Mouse (Mus musculus): Measurements from ENCODE around the gene Eml2. TPM values are rescaled to one million over a fixed set of nuclear protein-coding genes. Genes with fewer than 3 reads are reported as not detected.

Gene Eml2
- polyA plus RNA-seq, 1 experiment from 2014 or later, result 14.2 TPM

DNA sequence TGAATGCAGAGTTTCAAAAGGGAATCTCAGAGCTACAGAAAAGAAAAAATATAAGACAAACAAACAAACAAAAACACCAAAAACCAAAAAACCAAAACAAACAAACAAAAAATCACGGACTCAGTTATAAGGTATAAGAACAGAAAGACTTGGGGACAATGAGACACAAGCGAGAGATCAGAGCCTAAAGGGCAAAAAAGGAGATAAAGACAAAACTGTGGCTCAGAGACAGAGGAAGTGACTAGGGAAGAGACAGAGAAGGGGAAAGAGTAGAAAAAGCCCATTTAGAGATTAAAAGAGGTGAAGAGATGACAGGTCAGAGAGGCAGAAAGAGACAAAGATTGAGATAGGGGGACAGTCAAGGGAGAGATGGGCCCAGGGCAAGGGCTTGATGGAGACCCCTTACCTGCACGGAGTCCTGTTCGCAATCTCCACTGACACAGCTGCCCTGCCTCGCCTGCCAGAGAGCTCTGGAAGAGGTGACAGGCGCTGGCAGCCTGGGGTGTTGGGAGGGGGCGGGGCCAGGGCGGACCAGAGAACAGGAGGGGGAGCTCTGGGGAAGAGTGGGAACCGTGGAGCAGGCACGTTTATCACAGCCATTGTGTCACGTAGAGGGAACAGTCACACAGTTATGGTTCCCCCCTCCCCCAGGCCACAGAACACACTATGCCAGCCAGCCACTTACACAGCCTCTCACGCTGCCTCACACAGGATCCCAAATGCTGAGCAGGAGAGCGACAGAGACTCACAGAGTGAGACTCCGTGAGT, 10.4 kb upstream of the Eml2 start, which contains the start of gene Gipr:
Gipr (minus strand) TSS at position 472 of the 768 bp plus-strand sequence.
- WGBS, result 8% methylated on average over 14 of the region's 14 CpGs
- peak; percentile 85 for DNase-seq (ENCODE audit: low spot score)
- no peaks in the 10 kb centered on the region for H3K9me3 ChIP-seq
- H3K4me1 ChIP-seq, result peaks cover 50% of the 10 kb centered on the region
- H3K36me3 ChIP-seq, result peaks cover 2% of the 10 kb centered on the region; the same call in 1 of the 2 replicates
- H3K27ac ChIP-seq, result peak within 1 kb of the TSS; percentile 78
- peak within 1 kb of the TSS; percentile 40 for H3K4me3 ChIP-seq
- peaks cover 31% of the 10 kb centered on the region; the same call in 1 of the 2 replicates for H3K27me3 ChIP-seq (ENCODE audit: insufficient read depth, poor library complexity, severe bottlenecking)

DNA sequence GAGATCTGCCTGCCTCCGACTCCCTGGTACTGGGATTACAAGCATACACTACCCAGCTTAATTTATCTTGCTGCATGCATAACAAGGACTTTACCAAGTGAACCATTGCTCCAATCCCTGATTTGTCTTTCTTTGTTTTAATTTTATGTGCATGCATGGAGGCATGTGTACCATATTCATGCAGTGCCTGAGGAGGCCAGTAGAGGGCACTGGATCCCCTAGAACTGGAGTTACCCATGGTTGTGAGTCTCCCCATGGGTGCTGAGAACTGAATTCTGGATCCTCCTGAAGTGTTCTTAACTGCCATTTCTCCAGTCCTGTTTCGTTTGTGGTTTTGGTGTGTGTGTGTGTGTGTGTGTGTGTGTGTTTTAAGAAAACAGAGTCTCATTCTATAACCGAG, 9.2 kb upstream of the Eml2 start:
- Histone ChIP-seq H3K4me3 (no peak overlapping the region), H3K36me3 (peaks cover 2% of the 10 kb centered on the region; the same call in 1 of the 2 replicates), H3K27ac (no peak overlapping the region), H3K27me3 (ENCODE audit: insufficient read depth, poor library complexity, severe bottlenecking) (peaks cover 29% of the 10 kb centered on the region; the same call in 1 of the 2 replicates), H3K4me1 (peaks cover 57% of the 10 kb centered on the region), H3K9me3 (no peaks in the 10 kb centered on the region)
- 86% methylated on average over 3 of the region's 3 CpGs for WGBS
- DNase-seq (ENCODE audit: low spot score), result no peak

DNA sequence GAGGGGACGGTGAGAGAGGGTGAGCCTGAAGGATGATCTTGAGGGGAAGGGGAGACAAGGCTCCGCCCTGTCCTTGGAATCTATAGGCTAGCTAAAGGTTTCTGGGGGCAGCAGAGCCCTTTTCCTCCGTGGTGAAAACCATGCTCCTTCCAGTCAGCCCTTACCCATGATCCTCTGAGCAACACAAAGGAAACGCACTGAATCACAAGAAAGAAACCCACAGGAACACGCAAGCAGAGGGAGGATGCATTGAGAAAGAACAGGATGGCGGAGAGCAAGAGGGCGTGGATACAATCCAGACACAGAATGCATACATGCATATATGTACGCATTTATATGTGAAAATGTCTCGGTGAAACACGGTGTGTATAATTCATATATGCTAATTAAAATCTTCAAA, 6.7 kb upstream of the Eml2 start:
- Histone ChIP-seq H3K9me3 (no peaks in the 10 kb centered on the region), H3K36me3 (no peaks in the 10 kb centered on the region), H3K4me1 (peaks cover 62% of the 10 kb centered on the region), H3K27ac (peak overlapping the region; percentile 87), H3K27me3 (ENCODE audit: insufficient read depth, poor library complexity, severe bottlenecking) (0 out of 2 replicates have a peak, but pooled peaks cover 6% of the 10 kb centered on the region), H3K4me3 (no peak overlapping the region)
- WGBS, result 57% methylated on average over 10 of the region's 10 CpGs
- DNase-seq (ENCODE audit: low spot score), result no peak

DNA sequence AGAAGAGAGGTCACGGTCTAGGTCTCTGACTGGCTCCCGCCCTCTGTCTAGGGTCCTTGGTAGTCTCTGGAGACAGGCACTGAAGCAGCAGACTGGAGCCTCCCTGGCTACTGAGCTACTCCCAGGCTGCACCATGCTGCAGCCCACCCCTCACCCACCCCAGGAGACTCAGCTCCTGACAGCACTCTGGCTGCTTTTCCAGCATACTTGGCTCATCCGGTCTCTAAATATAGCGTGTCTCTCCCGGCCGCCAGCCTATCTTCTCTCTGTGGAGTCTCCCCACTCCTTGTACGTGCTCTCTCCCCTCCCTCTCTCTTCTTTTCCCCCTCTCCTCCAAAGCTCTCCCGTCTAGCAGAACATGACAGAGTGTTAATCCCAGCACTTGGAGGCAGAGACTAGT, 6.1 kb upstream of the Eml2 start:
- peaks cover 55% of the 10 kb centered on the region for H3K4me1 ChIP-seq
- peak overlapping the region; percentile 87 for H3K27ac ChIP-seq
- peak; percentile 92 for DNase-seq (ENCODE audit: low spot score)
- no peaks in the 10 kb centered on the region for H3K36me3 ChIP-seq
- H3K4me3 ChIP-seq, result 0 out of 2 replicates have a peak overlapping the region, but pooled peaks have one; percentile 7
- H3K27me3 ChIP-seq (ENCODE audit: insufficient read depth, poor library complexity, severe bottlenecking), result peaks cover 5% of the 10 kb centered on the region; the same call in 1 of the 2 replicates
- no peaks in the 10 kb centered on the region for H3K9me3 ChIP-seq
- WGBS, result 25% methylated on average over 8 of the region's 8 CpGs

DNA sequence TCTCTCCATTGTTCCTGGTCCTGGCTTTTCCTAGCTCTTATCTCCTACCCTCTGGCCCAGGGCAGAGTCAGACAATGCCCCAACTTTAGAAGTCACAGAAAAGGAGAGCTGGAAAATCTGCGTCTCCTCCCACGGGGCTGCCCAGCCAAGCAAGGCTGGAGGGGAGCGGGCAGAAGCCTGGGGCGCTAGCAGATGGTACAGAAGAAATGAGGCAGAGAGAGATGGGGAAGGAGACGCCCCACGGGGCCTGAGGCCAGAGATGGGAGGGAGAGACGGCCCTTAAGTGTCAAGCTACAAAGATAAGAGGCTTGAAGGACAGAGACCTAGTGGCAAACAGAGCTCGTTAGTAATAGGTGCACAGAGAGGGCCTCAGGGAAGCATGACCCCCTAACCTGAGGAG, 4.4 kb upstream of the Eml2 start:
- DNase-seq (ENCODE audit: low spot score), result no peak
- Histone ChIP-seq H3K4me3 (peak overlapping the region; percentile 25; the same call in 1 of the 2 replicates), H3K36me3 (no peaks in the 10 kb centered on the region), H3K27ac (peak overlapping the region; percentile 89), H3K4me1 (peaks cover 55% of the 10 kb centered on the region), H3K9me3 (no peaks in the 10 kb centered on the region), H3K27me3 (ENCODE audit: insufficient read depth, poor library complexity, severe bottlenecking) (peaks cover 22% of the 10 kb centered on the region)
- 18% methylated on average over 8 of the region's 8 CpGs for WGBS

GRCm38 (mm10) chr7:19172874-19173273, 3.3 kb upstream of the Eml2 start:
- Histone ChIP-seq H3K4me1 (peaks cover 56% of the 10 kb centered on the region), H3K27me3 (ENCODE audit: insufficient read depth, poor library complexity, severe bottlenecking) (peaks cover 32% of the 10 kb centered on the region), H3K27ac (peak overlapping the region; percentile 89), H3K9me3 (no peaks in the 10 kb centered on the region), H3K4me3 (peak overlapping the region; percentile 46), H3K36me3 (no peaks in the 10 kb centered on the region)
- DNase-seq (ENCODE audit: low spot score), result peak; percentile 95
- WGBS, result 4% methylated on average over 17 of the region's 17 CpGs

DNA sequence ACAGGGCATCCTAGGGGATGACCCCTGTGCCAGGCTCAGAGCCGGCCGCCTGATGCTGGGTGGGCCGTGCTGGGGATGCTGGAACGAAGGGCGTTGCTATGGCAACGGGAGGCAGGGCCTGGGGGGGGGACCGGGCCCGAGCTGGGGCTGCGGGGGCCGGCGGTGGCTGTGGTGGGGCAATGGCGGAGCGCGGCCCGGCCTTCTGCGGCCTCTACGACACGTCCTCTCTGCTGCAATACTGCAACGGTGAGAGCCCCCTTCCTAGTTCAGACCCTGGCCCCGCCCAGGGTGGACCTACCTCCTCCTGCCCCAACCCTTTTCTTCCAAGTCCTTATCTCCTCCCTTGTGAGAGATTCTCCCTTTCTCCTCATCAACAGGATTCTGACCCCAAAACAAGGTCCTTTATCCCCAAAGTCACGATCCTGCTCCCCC, 311 bp downstream of the Eml2 start:
- DNase-seq (ENCODE audit: low spot score), result no peak
- Histone ChIP-seq H3K4me1 (peaks cover 61% of the 10 kb centered on the region), H3K9me3 (no peaks in the 10 kb centered on the region), H3K27ac (0 out of 2 replicates have a peak overlapping the region, but pooled peaks have one; percentile 10), H3K36me3 (no peaks in the 10 kb centered on the region), H3K4me3 (peak overlapping the region; percentile 50), H3K27me3 (ENCODE audit: insufficient read depth, poor library complexity, severe bottlenecking) (peaks cover 59% of the 10 kb centered on the region)
- 5% methylated on average over 21 of the region's 21 CpGs for WGBS

DNA sequence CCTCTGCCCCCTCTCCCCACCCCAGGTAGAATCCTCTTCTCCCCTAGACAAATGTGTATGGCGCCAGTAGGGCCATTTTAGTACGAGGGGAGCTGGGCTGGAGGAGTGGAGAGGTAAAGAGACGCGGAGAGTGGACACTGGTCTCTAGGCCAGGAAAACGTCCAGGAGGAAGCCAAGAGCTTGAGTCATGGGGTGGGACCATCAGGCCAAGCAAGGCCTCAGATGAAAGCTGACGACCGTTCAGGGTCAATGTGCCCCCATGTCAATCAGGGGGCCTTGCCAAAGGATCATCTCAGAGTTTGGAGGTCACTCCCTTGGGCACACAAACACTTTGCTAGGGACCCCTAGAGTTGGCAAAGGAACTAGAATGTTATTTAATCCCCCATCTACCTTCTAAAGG, 995 bp downstream of the Eml2 start:
- Histone ChIP-seq H3K4me3 (no peak overlapping the region), H3K4me1 (peaks cover 61% of the 10 kb centered on the region), H3K27me3 (ENCODE audit: insufficient read depth, poor library complexity, severe bottlenecking) (peaks cover 59% of the 10 kb centered on the region), H3K36me3 (no peaks in the 10 kb centered on the region), H3K27ac (no peak overlapping the region), H3K9me3 (no peaks in the 10 kb centered on the region)
- DNase-seq (ENCODE audit: low spot score), result no peak
- WGBS, result 60% methylated on average over 7 of the region's 7 CpGs

- Histone ChIP-seq H3K27ac (peak overlapping the region; percentile 62; the same call in 1 of the 2 replicates), H3K4me3 (peak overlapping the region; percentile 50), H3K36me3 (no peaks in the 10 kb centered on the region; the same call in 1 of the 2 replicates), H3K27me3 (ENCODE audit: insufficient read depth, poor library complexity, severe bottlenecking) (peaks cover 59% of the 10 kb centered on the region), H3K4me1 (peaks cover 56% of the 10 kb centered on the region), H3K9me3 (no peaks in the 10 kb centered on the region)
- 12% methylated on average over 17 of the region's 18 CpGs for WGBS
- DNase-seq (ENCODE audit: low spot score), result no peak
These were observed 1.8 kb downstream of the Eml2 start for GRCm38 (mm10) chr7:19178035-19178434.

GRCm38 (mm10) chr7:19178443-19179092, 2.3 kb downstream of the Eml2 start:
- Histone ChIP-seq H3K27ac (no peak overlapping the region), H3K36me3 (peaks cover 3% of the 10 kb centered on the region), H3K9me3 (no peaks in the 10 kb centered on the region), H3K4me1 (peaks cover 52% of the 10 kb centered on the region), H3K4me3 (peak overlapping the region; percentile 50), H3K27me3 (ENCODE audit: insufficient read depth, poor library complexity, severe bottlenecking) (peaks cover 59% of the 10 kb centered on the region)
- 7% methylated on average over 27 of the region's 27 CpGs for WGBS
- DNase-seq (ENCODE audit: low spot score), result peak; percentile 90

DNA sequence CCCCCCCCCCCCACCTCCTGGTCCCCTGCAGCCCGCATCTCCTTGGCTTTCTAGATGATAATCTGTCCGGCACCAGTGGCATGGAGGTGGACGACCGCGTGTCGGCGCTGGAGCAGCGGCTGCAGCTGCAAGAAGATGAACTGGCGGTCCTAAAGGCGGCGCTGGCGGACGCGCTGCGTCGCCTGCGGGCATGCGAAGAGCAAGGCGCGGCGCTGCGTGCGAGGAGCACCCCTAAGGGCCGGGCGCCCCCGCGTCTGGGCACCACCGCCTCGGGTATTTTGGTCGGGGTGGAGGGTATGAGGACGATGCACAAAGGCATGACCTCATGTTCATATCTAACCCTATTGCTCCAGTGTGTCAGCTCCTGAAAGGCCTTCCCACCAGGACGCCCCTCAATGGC, 3.0 kb downstream of the Eml2 start:
- Histone ChIP-seq H3K9me3 (no peaks in the 10 kb centered on the region), H3K4me1 (peaks cover 52% of the 10 kb centered on the region)
- WGBS, result under 1% methylated on average over 32 of the region's 32 CpGs

DNA sequence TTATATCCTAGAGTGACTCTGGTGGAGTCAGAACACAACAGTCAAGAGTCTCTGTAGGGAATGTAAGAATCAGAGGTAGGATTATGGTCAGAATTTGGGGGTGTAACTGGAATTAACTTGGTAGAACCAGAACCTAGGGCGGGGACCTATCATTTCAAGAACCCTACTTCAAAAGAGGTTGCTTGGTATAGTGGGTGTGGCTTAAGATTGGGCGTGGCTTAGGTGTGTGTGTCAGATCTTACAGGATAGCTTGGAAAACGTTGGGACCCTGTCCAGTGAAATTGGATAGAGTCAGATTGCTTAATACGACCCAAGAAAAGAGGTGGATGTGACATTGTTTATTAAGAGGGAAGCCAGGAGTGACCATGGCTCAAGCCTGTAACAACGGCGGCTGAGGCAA, 3.7 kb downstream of the Eml2 start:
- peaks cover 10% of the 10 kb centered on the region for H3K36me3 ChIP-seq
- peaks cover 56% of the 10 kb centered on the region for H3K27me3 ChIP-seq (ENCODE audit: insufficient read depth, poor library complexity, severe bottlenecking)
- H3K9me3 ChIP-seq, result no peaks in the 10 kb centered on the region
- no peak overlapping the region for H3K27ac ChIP-seq
- DNase-seq (ENCODE audit: low spot score), result no peak
- peaks cover 57% of the 10 kb centered on the region for H3K4me1 ChIP-seq
- peak overlapping the region; percentile 50 for H3K4me3 ChIP-seq
- WGBS, result 33% methylated on average over 6 of the region's 6 CpGs

More for the DNA sequence above, 3.0 kb downstream of the Eml2 start:
- peaks cover 59% of the 10 kb centered on the region for H3K27me3 ChIP-seq (ENCODE audit: insufficient read depth, poor library complexity, severe bottlenecking)
- peaks cover 7% of the 10 kb centered on the region for H3K36me3 ChIP-seq
- DNase-seq (ENCODE audit: low spot score), result peak; percentile 87
- H3K4me3 ChIP-seq, result peak overlapping the region; percentile 50
- H3K27ac ChIP-seq, result peak overlapping the region; percentile 31; the same call in 1 of the 2 replicates

Measured in heart, embryonic 10.5 days (tissue).